Comparison of ENCODE assay signal across 7 mouse cellular contexts in genomic region chr10:128703895-128704294, GRCm38 (mm10). TPM values are rescaled to one million over a fixed set of nuclear protein-coding genes. Genes with fewer than 3 reads are reported as not detected.
DNase-seq lines count a peak whose midpoint lies in the region; ATAC-seq and TF ChIP-seq lines count a peak whose summit lies in the region.

Gene Pmel (plus strand): TSS chr10:128704195.

- H3K4me3 ChIP-seq in neural tube, embryonic 11.5 days (ENCODE audit: low read depth, low read length): peak within 1 kb of the TSS; percentile 78
- H3K4me3 ChIP-seq in forebrain, embryonic 10.5 days: peak within 1 kb of the TSS; percentile 93
- peak within 1 kb of the TSS; percentile 82 for H3K4me3 ChIP-seq in liver, embryonic 11.5 days (ENCODE audit: low read depth, low read length)
- peak within 1 kb of the TSS; percentile 78 for H3K4me3 ChIP-seq in stomach, postnatal 0 days (ENCODE audit: low read depth, low read length)

- no peak for TF ChIP-seq EP300 in stomach, postnatal 0 days (optimal IDR thresholded peaks at IDR 0.05)

- peak within 1 kb of the TSS; percentile 82 for H3K27ac ChIP-seq in neural tube, embryonic 11.5 days (ENCODE audit: low read depth, low read length)
- H3K27ac ChIP-seq in forebrain, embryonic 10.5 days: peak within 1 kb of the TSS; percentile 96
- peak within 1 kb of the TSS; percentile 95 for H3K27ac ChIP-seq in liver, embryonic 11.5 days (ENCODE audit: low read depth, low read length)
- H3K27ac ChIP-seq in stomach, postnatal 0 days (replicated peaks): peak within 1 kb of the TSS; percentile 92

- TF ChIP-seq CTCF in stomach, postnatal 0 days (IDR thresholded peaks at IDR 0.05; ENCODE audit: low read depth): no peak

- no peak for DNase-seq in neural tube, embryonic 11.5 days (ENCODE audit: low spot score)
- DNase-seq in neural tube, embryonic 10.5 days (ENCODE audit: extremely low spot score, low spot score): no peak
- DNase-seq in forebrain, embryonic 10.5 days (ENCODE audit: extremely low spot score, low spot score): no peak
- DNase-seq in liver, embryonic 11.5 days (ENCODE audit: low spot score): no peak
- DNase-seq in stomach, postnatal 0 days (ENCODE audit: low spot score): no peak
- DNase-seq in layer of hippocampus, adult 11-12 months (ENCODE audit: low spot score): no peak
- DNase-seq in right cerebral cortex, postnatal 14 days: no peak

- H3K36me3 ChIP-seq in neural tube, embryonic 11.5 days (ENCODE audit: control insufficient read depth, insufficient read depth, low read length): 0 out of 2 replicates have a peak, but pooled peaks cover 2% of the 10 kb centered on the region
- peaks cover 48% of the 10 kb centered on the region for H3K36me3 ChIP-seq in forebrain, embryonic 10.5 days (replicated peaks)
- H3K36me3 ChIP-seq in liver, embryonic 11.5 days (ENCODE audit: control insufficient read depth, insufficient read depth, low read length): peaks cover 22% of the 10 kb centered on the region
- H3K36me3 ChIP-seq in stomach, postnatal 0 days (ENCODE audit: control insufficient read depth, insufficient read depth, low read length): peaks cover 13% of the 10 kb centered on the region; the same call in 1 of the 2 replicates

- no peaks in the 10 kb centered on the region for H3K27me3 ChIP-seq in neural tube, embryonic 11.5 days (ENCODE audit: control insufficient read depth, insufficient read depth, low read length)
- H3K27me3 ChIP-seq in forebrain, embryonic 10.5 days (ENCODE audit: poor library complexity, severe bottlenecking): no peaks in the 10 kb centered on the region
- no peaks in the 10 kb centered on the region for H3K27me3 ChIP-seq in liver, embryonic 11.5 days (replicated peaks; ENCODE audit: control insufficient read depth, insufficient read depth, low read length)
- H3K27me3 ChIP-seq in stomach, postnatal 0 days (ENCODE audit: control insufficient read depth, insufficient read depth, low read length): no peaks in the 10 kb centered on the region

- H3K9ac ChIP-seq in neural tube, embryonic 11.5 days (ENCODE audit: low read length): peak within 1 kb of the TSS; percentile 76
- peak within 1 kb of the TSS; percentile 95 for H3K9ac ChIP-seq in liver, embryonic 11.5 days (ENCODE audit: low read depth, low read length)
- H3K9ac ChIP-seq in stomach, postnatal 0 days (ENCODE audit: low read length): peak within 1 kb of the TSS; percentile 77

- peak within 1 kb of the TSS; percentile 79 for H3K4me2 ChIP-seq in neural tube, embryonic 11.5 days (ENCODE audit: low read depth)
- peak within 1 kb of the TSS; percentile 79 for H3K4me2 ChIP-seq in liver, embryonic 11.5 days
- peak within 1 kb of the TSS; percentile 84 for H3K4me2 ChIP-seq in stomach, postnatal 0 days (replicated peaks; ENCODE audit: low read depth)

- no peak for ATAC-seq in neural tube, embryonic 11.5 days (ENCODE audit: insufficient read depth, low FRiP score, low TSS enrichment)
- no peak for ATAC-seq in liver, embryonic 11.5 days (replicated peaks; ENCODE audit: low FRiP score)
- ATAC-seq in stomach, postnatal 0 days (ENCODE audit: low FRiP score, low TSS enrichment): no peak

- WGBS in neural tube, embryonic 11.5 days: 18% methylated on average over 4 of the region's 4 CpGs
- 27% methylated on average over 4 of the region's 4 CpGs for WGBS in forebrain, embryonic 10.5 days
- 20% methylated on average over 4 of the region's 4 CpGs for WGBS in liver, embryonic 11.5 days
- 3% methylated on average over 4 of the region's 4 CpGs for WGBS in stomach, postnatal 0 days

- peaks cover 5% of the 10 kb centered on the region for H3K4me1 ChIP-seq in neural tube, embryonic 11.5 days (ENCODE audit: control insufficient read depth, insufficient read depth, low read length)
- H3K4me1 ChIP-seq in forebrain, embryonic 10.5 days: peaks cover 32% of the 10 kb centered on the region
- peaks cover 21% of the 10 kb centered on the region for H3K4me1 ChIP-seq in liver, embryonic 11.5 days (replicated peaks; ENCODE audit: control insufficient read depth, insufficient read depth, low read length)
- no peaks in the 10 kb centered on the region for H3K4me1 ChIP-seq in stomach, postnatal 0 days (replicated peaks; ENCODE audit: control insufficient read depth, insufficient read depth)

- H3K9me3 ChIP-seq in neural tube, embryonic 11.5 days (ENCODE audit: control insufficient read depth, low read length): no peaks in the 10 kb centered on the region
- H3K9me3 ChIP-seq in forebrain, embryonic 10.5 days: no peaks in the 10 kb centered on the region
- H3K9me3 ChIP-seq in liver, embryonic 11.5 days (ENCODE audit: control insufficient read depth, low read length): no peaks in the 10 kb centered on the region
- no peaks in the 10 kb centered on the region for H3K9me3 ChIP-seq in stomach, postnatal 0 days (ENCODE audit: control insufficient read depth, low read length)

RNA-seq across cellular contexts. Expression of gene Pmel, which starts in this region (rescaled TPM):
- 4.0 and 4.6 TPM in 2 replicates for polyA plus RNA-seq in neural tube, embryonic 11.5 days (2014; fragmentation: Nextera tagmentation; extraction: Ambion mirVana)
- 7.2 and 24.4 TPM in 2 replicates for polyA plus RNA-seq in forebrain, embryonic 10.5 days (2016; fragmentation: Nextera tagmentation; extraction: Ambion mirVana)
- 0.83 and 0.85 TPM in 2 replicates for polyA plus RNA-seq in liver, embryonic 11.5 days (2014; fragmentation: Nextera tagmentation; extraction: Ambion mirVana)
- polyA plus RNA-seq in stomach, postnatal 0 days (2015; fragmentation: Nextera tagmentation; extraction: Ambion mirVana): 1.4 and 2.0 TPM in 2 replicates
